Mouse (Mus musculus) G1E (cell line): Measurements from ENCODE around the gene C130026I21Rik. TPM values are rescaled to one million over a fixed set of nuclear protein-coding genes. Genes with fewer than 3 reads are reported as not detected.
"Not testable (repeated sequence)": the region's sequence is repeated elsewhere in the genome, so short reads cannot be mapped to it uniquely, and the experiment has no call there.

Experiments used
- ATAC-seq: 2 replicates; pipeline ENCODE4 v1.8.0; 2016; ENCODE audit warnings: mild to moderate bottlenecking; ENCODE audit not compliant: insufficient number of reproducible peaks, poor library complexity, low FRiP score, severe bottlenecking; ENCODE audit errors: extremely low read depth
- DNase-seq: peaks from one replicate; pipeline ENCODE4 v3.0.0; 2012; ENCODE audit warnings: low spot score
- H3K27me3 ChIP-seq: 2 replicates; pipeline ENCODE4 v1.6.1; 2012; ENCODE audit warnings: mild to moderate bottlenecking, low read length, inconsistent platforms; ENCODE audit not compliant: insufficient read depth
- H3K36me3 ChIP-seq: replicated peaks from 2 replicates; pipeline ENCODE3; 2012; ENCODE audit warnings: mild to moderate bottlenecking, inconsistent platforms
- H3K4me1 ChIP-seq: 2 replicates; pipeline ENCODE4 v1.6.1; 2012; ENCODE audit warnings: low read depth, low read length, inconsistent platforms, mixed read lengths; ENCODE audit not compliant: insufficient read depth
- H3K4me3 ChIP-seq: 2 replicates; pipeline ENCODE4 v1.5.1; 2012; ENCODE audit warnings: low read depth, mild to moderate bottlenecking, inconsistent platforms, low read length, moderate library complexity, mixed read lengths
- H3K9me3 ChIP-seq: replicated peaks from 2 replicates; pipeline ENCODE4 v1.6.1; 2012; ENCODE audit warnings: inconsistent platforms
- polyA plus RNA-seq: library from polyadenylated mRNA; stranded (reverse); fragments of >175 nt; gene quantifications from 2 replicates; pipeline ENCODE4 v1.2.3, GENCODE M21; 2012
- total RNA-seq, 2 experiments: library from RNA; stranded (forward) in 1 of 2; stranded (reverse) in 1 of 2; fragments of 200-1000 nt in 1 of 2; fragments of >200 nt in 1 of 2; fragmentation: Nextera tagmentation in 1 of 2; gene quantifications; 2 replicates each; pipeline ENCODE4 v1.2.3; 2014 to 2017

C130026I21Rik gene
- total and polyA plus RNA-seq, 3 experiments: 4.1 TPM; not detected in 2

DNA sequence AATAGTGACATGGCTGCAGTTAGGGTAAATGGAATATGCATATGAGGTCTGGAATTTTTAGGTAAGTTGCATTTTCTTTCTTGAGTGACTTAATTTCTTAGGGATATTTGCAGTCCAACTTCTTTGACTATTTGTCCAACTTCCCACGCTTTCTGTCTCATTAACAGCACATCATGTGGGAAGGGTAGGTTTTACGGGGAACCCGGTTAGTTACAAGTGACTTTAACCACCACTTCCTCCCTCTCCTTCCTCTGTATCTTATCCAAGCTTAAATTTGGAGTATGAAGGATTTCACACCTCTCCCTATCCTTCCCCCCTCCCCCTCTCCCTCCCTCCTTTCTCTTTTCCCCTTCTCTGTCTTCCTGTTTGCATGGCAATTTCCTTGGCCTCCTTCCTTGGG is 259.4 kb downstream of the C130026I21Rik start:
- not testable (repeated sequence) for ATAC-seq

DNA sequence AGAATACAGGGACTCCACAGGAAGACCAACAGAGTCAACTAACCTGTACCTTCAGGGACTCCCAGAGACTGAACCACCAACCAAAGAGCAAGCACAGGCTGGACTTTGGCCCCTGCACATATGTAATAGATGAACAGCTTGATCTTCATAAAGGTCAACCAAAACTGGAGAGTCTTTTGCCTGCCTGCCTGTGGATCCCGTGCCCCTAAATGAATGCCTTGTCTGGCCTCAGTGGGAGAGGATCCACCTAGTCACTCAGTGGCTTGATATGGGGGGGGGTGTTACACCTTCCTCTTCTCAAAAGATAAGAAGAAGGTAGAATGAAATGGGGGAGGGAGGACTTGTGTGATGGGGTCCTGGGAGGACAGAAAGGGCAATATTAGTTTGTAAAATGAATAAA is 262.6 kb downstream of the C130026I21Rik start:
- not testable (repeated sequence) for DNase-seq, H3K27me3 ChIP-seq, H3K4me1 ChIP-seq, H3K36me3 ChIP-seq, ATAC-seq, H3K9me3 ChIP-seq, H3K4me3 ChIP-seq

More for the DNA sequence above, 259.4 kb downstream of the C130026I21Rik start:
- H3K9me3 ChIP-seq, H3K4me3 ChIP-seq, H3K4me1 ChIP-seq, H3K36me3 ChIP-seq, DNase-seq, H3K27me3 ChIP-seq: not testable (repeated sequence)

DNA sequence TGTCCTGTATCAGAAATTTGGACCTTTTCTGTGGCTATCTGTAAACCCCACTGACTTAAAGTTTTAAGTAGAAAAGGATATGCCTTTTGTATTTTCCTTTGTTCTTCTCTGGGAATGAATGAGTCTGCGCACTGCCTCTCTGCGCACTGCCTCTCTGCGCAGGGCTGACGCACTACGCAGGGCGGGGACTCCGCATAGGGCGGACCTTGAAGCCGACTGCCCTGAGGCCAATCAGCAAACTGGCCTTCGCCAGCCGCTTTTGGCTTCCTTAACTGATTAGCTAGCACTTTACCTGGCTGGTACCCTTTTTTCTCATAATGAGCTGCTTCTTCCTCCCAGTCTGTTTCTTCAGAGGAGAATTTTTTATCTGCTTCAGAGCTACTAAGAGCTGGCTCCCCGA is 271.1 kb downstream of the C130026I21Rik start:
- H3K4me1 ChIP-seq, H3K27me3 ChIP-seq, DNase-seq, H3K36me3 ChIP-seq, H3K4me3 ChIP-seq, ATAC-seq, H3K9me3 ChIP-seq: not testable (repeated sequence)

DNA sequence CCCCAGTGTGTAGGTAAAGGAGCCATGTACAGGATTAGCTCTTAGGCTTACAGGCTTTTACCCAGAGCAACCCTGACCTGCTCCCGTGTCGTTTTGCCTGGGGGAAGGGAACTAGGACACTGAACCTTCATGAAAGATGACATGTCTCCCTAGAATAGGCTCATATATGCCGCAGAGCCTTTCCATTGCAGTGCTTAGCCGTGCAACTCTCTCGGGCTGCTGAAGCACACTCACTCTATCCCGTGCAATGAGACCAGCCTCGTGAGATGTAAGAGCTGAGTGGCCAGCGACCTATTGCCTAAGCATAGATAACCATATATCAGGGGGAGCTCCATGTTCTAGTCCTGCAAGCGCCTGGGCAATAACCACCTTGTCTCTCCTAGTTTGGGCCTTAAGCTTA is 274.1 kb downstream of the C130026I21Rik start:
- not testable (repeated sequence) for H3K4me3 ChIP-seq, H3K36me3 ChIP-seq, DNase-seq, H3K9me3 ChIP-seq, H3K27me3 ChIP-seq, H3K4me1 ChIP-seq, ATAC-seq

DNA sequence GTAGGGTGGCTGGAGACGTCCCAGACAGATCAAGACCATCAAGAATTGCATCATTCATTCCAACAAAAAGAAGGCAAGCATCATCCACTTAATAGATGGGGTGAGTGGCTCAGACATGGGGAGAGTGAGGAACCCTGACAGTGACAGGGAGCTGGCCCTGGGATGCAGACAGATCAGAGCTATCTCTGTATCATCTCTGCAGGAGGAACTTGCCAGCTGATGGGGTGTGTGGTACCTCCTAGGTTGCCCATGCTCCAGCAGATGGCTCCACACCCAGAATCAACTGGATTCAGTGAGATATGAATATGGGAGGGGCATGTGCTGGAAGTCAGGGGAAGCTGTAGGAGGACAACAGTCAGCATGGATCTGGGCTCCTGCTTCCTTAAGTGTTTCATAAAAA is 275.9 kb downstream of the C130026I21Rik start:
- not testable (repeated sequence) for H3K36me3 ChIP-seq, H3K4me3 ChIP-seq, H3K4me1 ChIP-seq, DNase-seq, ATAC-seq, H3K27me3 ChIP-seq, H3K9me3 ChIP-seq

DNA sequence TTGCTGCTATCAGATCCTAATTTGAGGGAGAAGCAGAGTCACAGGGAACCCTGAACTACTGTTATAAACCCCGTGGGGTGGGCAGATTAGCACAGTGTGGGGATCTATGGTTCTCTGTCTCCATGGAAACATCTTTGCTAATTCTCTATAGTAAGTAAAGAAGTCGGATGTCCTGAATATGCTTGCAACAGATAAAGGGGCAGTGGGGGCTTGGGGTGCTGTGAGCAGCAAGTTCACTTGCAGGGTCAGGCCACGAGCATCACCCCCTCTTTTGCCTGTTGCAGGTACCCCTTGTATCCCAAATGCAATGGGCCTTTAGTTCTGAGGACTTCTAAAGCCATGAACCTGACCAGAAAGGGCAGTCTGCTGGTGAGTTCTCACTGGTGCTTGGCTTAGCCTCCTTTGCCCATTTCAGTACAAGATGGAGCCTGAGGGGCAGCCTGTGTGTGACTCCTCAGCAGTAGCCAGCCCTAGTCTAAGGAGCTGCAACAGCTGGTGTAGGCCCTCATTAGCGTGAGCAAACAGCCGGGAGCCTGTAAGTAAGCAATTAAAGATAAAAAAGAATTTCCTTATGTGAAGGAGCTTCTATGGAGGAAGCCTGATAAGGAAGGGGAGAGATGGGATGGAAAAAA is 276.6 kb downstream of the C130026I21Rik start:
- not testable (repeated sequence) for H3K27me3 ChIP-seq, H3K9me3 ChIP-seq, H3K4me3 ChIP-seq, H3K36me3 ChIP-seq, H3K4me1 ChIP-seq, DNase-seq, ATAC-seq

DNA sequence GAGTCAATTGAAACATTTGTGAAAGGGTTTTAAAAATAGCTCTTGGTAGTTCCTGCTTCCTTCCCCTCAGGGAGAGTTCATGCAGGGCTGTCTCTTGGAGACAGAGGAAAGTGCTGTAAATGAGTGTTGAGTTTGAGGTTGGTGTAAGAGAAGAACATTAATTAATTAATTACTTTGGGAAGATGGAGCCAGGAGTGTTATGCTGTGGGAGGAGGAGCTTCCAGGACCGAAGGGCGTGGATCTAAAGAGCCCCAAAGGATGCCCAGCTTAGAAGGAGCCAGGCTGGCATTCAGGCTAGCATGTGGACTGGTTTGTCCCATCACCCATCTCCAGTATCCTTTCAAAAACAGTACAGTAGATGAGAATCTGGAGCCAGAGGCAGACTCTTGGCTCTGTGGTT is 277.1 kb downstream of the C130026I21Rik start:
- not testable (repeated sequence) for DNase-seq, H3K36me3 ChIP-seq, H3K9me3 ChIP-seq, H3K4me1 ChIP-seq, H3K4me3 ChIP-seq, H3K27me3 ChIP-seq
- peak; percentile 40; the same call in 1 of the 2 replicates for ATAC-seq

DNA sequence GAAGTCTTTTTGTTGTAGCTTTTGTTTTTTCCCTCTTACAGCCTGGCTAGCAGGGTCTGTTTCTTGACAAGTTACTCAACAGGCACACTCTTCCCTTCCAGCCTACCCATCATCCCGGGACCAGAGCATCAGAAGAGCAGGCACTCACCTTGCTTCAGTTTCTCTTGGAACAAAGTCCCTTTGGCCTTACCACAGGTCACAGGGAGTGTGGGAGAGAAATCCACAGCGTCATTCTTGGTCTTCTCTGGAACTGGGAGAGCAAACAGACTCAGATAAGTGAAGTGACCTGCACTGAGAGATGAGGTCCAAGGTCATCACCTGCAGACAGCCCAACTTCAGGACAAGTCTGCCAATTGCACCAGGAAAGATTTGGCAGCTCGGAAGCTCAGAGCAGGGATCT is 277.5 kb downstream of the C130026I21Rik start:
- H3K27me3 ChIP-seq: not testable (repeated sequence)
- peak; percentile 22; the same call in 1 of the 2 replicates for ATAC-seq

DNA sequence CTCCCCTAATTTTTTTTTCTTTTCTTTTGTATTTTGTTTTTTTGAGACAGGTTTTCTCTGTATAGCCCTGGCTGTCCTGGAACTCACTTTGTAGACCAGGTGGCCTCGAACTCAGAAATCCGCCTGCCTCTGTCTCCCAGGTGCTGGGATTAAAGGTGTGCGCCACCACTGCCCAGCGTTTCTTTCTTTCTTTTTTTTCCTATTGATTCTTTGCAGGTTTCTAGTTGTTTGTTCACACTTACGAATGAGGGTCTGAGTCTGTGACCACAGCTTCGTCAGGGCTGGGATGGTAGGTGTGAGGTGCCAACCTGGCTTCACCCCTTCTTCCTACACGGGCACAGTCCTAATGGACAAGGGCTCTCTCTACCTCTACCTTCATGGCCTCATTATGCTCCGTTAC is 281.3 kb downstream of the C130026I21Rik start:
- H3K4me1 ChIP-seq, H3K9me3 ChIP-seq, H3K36me3 ChIP-seq, H3K27me3 ChIP-seq, DNase-seq, H3K4me3 ChIP-seq, ATAC-seq: not testable (repeated sequence)

More for the DNA sequence above, 277.5 kb downstream of the C130026I21Rik start:
- not testable (repeated sequence) for H3K36me3 ChIP-seq, H3K9me3 ChIP-seq, DNase-seq, H3K4me3 ChIP-seq, H3K4me1 ChIP-seq

DNA sequence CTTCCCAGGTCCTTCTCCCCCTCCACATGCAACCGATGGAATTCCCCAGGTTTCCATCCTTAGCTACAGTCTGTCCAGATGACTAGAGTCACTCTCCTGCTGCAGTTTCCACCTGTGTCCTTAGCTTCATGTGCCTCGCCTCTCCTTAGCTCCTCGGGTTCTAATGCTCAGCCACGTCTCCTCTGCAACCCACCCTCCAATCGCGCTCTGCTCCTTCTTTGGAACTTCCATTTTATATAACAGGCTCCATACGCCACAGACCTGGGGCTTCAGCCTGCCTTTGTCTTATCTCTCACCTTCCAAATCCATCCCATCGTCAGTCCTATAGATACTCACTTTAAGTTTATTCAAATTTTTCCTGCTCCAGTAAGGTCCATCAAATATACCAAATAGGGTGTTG is 282.6 kb downstream of the C130026I21Rik start:
- not testable (repeated sequence) for H3K36me3 ChIP-seq, H3K4me1 ChIP-seq, H3K4me3 ChIP-seq, DNase-seq, H3K9me3 ChIP-seq, ATAC-seq, H3K27me3 ChIP-seq

DNA sequence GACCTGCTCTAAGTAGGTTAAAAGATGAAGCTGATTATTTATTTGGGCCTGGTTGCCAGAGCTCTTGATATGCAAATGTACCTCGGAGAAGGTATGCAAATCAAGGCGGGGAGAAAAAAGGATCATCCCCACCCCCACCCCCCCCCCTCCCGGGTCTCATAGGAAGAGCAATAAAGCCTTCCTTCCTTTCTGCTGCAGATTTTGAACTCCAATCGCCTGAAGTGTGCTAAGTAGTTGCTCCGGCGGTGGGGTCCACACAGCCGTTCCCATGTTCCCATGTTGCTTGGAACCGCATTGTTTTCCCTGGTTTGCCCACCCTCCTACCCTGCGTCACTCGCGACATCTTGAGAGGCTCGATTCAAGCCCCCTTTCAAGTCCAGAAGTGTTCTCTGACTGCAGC is 308.6 kb downstream of the C130026I21Rik start:
- DNase-seq, H3K4me3 ChIP-seq, H3K27me3 ChIP-seq, H3K9me3 ChIP-seq, H3K4me1 ChIP-seq, H3K36me3 ChIP-seq, ATAC-seq: not testable (repeated sequence)

DNA sequence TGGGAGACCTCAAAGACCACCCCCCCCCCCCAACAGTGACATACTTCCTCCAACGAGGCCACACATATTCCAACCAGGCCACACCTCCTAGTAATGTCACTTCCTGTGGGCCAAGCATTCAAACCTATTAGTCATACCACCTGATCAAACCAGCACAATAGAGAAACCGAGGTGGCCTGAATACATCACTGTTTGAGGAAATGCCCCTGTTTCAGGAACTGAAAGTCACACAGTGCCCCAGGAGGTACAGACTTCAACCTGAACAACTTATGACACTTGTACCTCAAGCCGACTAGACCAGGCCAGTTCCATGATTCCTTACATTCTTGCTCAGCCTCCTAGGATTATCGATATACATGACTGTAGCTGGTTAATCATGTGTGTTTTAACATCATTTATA is 312.7 kb downstream of the C130026I21Rik start:
- not testable (repeated sequence) for H3K36me3 ChIP-seq, H3K4me3 ChIP-seq, H3K4me1 ChIP-seq, H3K9me3 ChIP-seq, H3K27me3 ChIP-seq, ATAC-seq, DNase-seq
